Mouse (Mus musculus) gastrocnemius, postnatal 36 days (tissue): ENCODE measurements around the gene Mad2l2. TPM values are rescaled to one million over a fixed set of nuclear protein-coding genes. Genes with fewer than 3 reads are reported as not detected.

Experiments used
- DNase-seq, 2 experiments: peaks; one replicate each; pipeline ENCODE4 v3.0.0; 2022
- intact Hi-C: fragments of 180-260 bp; cut with DNase I; formaldehyde crosslinking; loops from one replicate; pipeline ENCODE4 v1.15.1; 2025
- total RNA-seq, 2 experiments: library from RNA; stranded (reverse); gene quantifications; 2 replicates each; pipeline ENCODE4 v1.2.3; 2021

The Mad2l2 gene
- total RNA-seq, 2 experiments from 2014 or later: 10.9 to 12.6 TPM

DNA sequence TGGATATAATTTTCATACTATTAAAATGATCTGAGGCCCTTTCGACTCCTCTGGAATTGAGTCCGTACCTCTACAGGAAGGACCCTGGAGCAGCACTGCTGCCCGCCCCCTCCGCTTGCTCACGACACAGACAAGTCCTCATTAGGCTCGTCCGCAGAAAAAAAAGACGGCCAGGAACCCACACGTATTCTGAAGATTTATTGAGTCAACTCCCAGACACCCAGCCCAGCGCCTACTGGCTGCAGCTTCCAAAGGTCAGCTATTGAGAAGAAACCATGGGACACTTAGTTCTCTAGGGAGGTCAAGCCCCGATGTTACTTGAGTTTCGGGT, 9.5 kb downstream of the Mad2l2 start:
- intact Hi-C loops: loop anchor here (2.0 kb wide), 2 partner anchors 13 to 27 kb away; partner anchors contain the start of gene Fbxo6
- no peak for DNase-seq

DNA sequence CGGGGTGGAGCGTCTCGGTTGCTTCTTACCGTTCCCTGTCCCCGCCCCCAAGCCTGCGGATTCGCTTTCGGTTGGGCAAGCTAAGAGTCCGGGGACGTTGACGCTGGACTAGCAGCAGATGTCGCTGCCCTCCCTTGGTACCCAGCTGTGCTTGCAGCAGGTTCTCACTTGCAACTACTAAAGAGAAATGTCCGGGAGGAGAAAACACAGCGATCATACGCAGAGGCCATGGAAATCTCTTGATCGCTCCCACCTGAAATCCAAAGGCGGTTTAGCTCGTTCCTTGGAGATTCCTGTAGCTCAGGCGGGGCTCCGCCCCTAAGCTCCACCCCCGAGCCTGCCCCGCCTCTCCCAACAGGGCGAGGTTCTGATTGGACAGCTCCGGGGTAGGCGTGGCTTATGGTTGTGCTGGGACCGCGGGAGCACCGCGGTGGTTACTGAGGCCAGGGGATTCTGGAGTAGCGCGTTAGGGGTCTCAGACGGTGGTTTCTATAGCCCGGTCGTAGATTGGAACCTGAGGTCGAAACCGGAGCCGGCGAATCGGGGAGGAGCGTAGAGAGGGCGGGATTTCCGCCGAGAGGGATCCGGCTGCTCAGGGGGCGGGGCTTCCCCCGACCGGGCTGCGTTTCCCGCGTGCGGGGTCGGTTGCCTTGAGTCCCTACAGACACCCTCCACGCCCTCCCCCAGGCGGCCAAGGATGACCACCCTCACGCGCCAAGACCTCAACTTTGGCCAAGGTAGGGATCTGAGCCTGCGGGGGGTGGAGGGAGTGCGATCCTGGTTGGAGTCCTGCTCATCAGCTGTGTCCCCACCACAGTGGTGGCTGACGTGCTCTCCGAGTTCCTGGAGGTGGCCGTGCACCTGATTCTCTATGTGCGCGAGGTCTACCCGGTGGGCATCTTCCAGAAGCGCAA, 10.2 kb downstream of the Mad2l2 start:
- intact Hi-C loops: no loop called here

DNA sequence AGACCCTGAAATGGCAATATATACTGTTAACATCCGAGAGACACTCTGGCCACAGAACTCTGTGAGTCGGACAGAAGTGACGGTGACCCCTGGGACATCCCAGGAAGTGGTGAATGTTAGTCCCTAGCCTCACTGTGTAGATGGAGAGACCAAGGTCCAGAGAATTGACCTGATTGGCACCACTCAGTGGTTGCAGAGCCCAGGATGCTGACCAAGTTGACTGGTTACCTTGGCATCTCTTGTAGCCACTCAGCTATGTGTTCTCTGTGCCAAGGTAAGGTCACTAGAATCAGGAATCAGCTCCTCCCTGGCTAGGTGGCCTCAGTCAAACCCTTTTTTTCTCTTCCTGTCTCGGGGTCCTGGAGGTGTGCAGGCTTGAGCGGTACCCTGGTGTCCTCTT, 13.5 kb downstream of the Mad2l2 start:
- no peak for DNase-seq
- intact Hi-C loops: no loop called here

More for the DNA sequence above, 10.2 kb downstream of the Mad2l2 start:
- peak; percentile 90 to 95 for DNase-seq

DNA sequence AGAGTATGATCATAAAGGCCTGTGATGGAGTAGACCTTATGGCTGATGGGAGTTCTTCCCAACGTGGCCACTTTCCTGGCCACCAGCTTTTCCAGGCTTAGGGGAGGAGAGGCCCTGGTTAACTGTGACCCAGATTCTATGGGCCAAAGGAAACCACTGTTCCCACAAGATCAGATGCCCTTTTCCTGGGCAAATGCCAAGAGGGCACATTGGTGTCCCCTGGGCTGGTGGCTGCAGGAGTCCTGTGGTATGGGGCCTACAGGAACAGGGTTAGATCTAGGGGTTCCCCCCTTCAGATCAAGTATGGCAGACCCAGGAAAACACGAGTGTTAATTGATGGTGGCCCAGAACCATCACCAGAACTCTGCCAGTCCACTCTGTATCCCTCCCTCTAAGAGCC, 17.5 kb downstream of the Mad2l2 start:
- intact Hi-C loops: no loop called here

DNA sequence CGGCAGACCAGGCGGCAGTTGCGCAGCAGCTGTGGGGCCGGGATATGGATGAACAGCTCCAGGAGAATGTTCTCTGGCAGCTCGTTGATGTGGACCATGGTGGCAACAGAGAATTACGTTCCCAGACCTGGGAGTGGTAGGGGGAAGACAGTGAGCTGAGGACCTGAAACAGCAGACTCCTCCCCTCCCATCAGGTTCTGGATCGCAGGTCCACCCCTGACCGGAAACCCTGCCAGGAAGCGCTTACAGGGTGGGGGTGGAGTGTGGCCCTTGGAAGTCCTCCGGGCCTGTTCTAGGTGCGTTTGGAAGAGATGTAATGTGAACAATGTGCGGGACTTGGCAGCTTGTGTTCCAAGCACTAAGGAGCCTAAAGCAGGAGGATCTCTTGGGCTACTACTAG, 19.4 kb downstream of the Mad2l2 start:
- no peak for DNase-seq
- intact Hi-C loops: no loop called here

More for the DNA sequence above, 17.5 kb downstream of the Mad2l2 start:
- DNase-seq: no peak

DNA sequence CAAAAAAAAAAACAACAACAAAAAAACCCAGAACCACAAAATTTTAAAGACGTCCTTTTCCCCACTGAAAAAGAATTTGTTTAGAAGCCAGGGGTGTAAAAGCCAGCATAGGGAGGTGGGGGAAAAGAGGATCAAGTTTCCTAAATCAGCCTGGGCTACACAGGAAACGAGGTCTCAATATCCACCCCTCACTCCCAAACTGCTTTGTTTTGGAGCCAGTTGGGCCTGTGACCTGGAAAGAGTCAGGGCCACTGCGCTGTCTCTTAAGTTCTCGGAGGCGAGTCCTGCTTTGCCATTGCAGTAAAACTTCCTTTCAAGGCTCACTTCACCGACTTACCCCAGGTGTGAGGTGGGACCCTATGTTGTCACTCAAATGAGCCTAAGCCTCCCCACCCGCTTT, 20.1 kb downstream of the Mad2l2 start:
- intact Hi-C loops: no loop called here
- no peak for DNase-seq

DNA sequence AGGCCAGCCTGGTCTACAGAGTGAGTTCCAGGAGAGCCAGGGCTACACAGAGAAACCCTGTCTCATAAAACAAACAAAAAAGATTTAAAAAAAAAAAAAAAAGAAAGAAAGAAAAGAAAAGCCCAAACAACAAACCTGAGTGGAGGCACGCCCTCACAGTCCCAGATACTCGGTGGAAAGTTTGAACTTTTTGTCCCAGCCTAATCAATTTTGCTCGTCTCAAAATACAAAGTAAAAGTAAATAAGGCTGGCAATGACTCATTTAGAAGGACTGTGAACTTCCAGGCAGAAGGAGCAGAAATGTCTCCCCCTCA, 20.7 kb downstream of the Mad2l2 start:
- DNase-seq: no peak
- intact Hi-C loops: no loop called here

DNA sequence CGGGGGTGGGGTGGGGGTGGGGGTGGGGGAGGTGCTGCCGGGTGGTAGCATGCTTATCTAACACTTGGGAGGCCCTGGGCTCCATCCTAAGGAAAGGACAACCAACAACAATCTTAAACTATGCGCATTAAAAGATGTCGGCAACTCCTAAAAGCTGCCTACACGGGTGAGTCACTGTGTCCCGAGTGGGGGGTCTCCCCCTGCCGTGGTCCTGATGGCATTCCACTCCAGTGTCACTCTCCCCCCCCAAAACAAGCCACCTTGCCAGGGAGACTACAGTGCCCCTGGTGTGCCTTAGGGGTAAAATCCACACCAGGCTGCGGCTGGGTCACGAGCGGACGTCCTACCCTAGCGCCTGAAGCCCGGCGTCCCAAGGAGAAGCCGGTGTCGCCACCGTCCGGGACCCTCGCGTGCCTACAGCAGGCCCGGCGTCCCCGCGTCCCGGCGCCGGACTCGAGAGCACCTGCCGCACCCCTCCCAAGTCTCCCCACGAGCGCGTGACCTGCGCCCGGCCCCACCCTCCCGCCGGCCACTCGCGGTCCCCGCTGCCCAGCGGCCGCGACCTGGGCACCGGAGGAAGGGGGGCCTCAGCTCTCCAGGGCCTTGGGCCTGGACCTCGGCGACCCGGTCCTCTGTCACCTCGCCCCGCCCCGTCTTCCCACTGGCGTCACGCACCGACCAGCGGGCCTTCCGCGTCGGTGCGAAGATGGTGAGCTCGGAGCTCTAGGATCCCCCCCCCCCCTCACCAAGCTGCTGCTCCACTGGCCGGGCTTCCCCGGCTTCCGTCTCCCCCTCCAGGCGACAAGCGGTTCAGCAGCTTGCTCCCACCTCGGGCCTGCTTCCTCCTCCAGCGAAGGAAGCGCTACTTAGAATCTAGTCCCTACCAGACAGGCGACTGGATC, 21.3 kb downstream of the Mad2l2 start, which contains the start of gene Fbxo6:
Fbxo6 (minus strand) TSS at position 874 of the 902 bp plus-strand sequence.
- DNase-seq: peak; percentile 84 to 87
- intact Hi-C loops: loop anchor here (2.0 kb wide), 1 partner anchor 13 kb away; no protein-coding TSS in a partner anchor

DNA sequence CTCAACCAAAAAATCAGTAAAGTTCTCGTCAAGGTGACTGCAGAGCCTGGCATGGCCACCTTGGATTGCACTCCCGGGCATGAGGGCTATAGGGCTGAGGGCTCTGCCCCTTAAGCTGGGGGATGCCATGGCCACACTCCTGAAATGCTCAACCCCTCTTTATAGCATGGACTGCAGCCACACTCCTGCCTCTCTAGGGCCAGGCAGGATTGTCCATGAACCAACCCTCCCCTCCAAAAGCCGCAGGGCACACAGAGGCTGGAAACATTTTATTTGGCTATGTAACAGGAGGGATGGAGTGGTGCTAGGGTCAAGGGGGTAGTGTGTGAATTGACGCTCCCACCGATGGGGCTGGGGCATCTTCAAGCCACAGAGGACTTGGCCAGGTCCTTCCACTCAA, 22.4 kb downstream of the Mad2l2 start:
- intact Hi-C loops: loop anchor here (2.0 kb wide), 1 partner anchor 14 kb away; no protein-coding TSS in a partner anchor
- DNase-seq: no peak

DNA sequence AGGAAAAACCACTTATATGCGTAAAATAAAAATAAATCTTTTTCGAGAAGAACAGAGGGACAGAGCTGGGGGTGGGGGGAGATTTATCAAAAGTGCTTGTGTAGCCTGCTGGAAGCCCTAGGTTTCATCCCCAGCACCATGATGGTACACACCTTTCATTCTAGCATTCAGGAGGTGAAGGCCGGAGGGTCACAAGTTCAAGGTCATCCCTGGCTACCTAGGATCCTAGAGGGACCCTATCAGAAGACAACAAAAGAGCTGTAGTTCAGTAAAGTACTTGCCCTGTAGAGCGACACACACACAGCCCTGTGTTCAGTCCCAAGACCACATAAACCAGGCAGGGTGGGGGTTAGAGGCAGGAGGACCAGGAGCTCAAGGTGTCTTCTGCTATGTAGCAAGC, 23.8 kb downstream of the Mad2l2 start:
- DNase-seq: no peak
- intact Hi-C loops: no loop called here

DNA sequence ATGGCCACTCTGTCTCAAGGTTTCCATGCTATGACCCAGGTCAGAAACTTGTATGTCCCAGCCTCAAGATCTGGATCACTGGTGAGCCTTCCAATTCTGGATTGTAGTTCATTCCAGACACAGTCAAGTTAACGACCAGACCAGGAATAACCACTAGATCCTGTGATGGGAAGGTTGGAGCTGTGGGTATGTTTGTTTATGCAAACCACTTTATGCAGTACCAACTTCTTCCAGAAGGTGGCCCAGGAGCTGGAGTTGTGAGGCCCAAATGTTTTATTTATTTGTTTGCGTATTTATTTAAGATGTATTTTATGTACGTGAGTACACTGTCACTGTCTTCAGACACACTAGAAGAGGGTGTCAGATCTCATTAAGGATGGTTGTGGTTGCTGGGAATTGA, 24.8 kb downstream of the Mad2l2 start:
- intact Hi-C loops: no loop called here
- no peak for DNase-seq

DNA sequence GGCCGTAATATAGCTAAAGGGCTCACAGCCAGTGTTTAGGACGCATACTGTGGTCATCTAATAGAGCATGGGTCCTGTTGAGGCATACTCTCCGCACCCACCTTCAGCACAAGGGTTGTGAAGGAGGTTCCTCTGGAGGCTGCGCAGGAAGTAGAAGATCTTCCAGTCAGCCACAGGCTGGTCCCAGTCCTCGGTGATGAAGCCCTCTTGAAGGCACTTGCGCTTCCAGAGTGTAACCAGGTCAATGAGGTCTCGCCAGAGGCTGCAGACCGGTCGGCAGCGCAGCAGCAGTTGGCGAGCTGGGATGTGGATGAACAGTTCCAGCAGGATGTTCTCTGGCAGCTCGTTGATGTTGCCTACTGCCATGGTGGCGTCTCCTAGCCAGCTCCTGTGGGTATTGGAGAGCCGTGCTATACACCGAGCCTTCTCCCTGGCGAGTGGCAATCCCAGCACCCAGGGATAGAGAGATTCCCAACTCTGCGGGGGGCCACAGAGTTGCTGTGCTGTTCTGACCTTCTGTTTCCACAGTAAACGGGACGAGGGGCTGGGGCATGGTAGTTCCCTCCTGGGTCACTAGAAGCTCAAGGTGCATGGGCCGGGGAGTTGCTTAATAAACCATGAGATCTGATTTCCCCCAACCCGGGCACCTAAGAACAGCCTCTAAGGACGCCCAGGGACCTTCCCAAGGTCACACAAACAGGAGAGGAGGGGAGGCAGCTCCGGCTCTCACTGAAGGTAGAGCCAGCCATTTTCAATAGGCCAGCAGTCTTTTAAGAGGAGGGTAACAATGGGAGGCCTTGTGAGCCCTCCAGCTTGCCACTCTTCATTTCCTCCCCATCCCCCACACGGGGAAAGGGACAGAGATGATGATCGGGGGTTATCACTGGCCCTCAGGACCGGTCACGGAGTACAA, 28.5 kb downstream of the Mad2l2 start:
- no peak for DNase-seq
- intact Hi-C loops: no loop called here

DNA sequence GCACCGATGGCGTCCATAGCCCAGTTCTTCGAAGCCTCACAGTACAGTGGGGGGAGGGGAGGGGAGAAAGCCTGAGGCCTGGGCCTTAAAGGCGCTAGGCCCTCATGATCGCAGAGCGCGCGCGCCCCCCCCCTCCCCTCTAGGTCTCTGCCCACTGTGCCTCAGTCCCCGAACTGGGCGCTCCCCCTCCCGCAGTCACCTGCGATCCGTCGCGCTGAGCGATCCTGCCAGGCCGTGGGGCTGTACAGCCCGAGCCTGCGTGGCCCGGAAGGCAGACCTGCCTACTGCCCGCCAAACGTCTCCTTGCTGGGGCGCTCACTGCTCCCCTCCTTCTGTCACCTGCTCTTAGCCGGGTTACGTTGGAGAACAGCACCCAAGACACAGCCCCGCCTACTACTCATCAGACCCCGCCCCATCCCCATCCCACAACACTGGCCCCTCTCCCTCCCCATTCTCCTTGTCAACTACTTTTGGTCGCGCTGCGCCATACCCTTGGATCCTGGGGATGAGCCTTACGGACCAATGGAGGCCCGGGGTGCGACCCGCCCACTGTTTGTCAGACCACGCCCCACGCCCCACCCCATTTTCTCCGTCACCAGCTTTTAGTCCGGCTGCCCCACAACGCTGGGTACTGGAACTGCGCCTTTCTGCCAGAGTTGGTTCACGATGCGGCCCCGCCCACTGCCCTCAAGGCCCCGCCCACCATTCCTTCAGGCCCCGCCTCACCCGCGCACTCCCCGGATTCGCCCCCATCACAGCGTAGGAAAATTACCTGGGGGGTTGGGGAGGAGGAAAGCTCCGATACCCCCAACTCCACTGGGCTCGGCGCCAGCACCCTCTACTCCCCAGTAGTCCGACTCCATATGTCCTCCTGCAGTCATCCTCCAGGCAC, 29.6 kb downstream of the Mad2l2 start:
- peak; percentile 82 to 85 for DNase-seq
- intact Hi-C loops: loop anchor here (10.0 kb wide), 1 partner anchor 205 kb away; no protein-coding TSS in a partner anchor

DNA sequence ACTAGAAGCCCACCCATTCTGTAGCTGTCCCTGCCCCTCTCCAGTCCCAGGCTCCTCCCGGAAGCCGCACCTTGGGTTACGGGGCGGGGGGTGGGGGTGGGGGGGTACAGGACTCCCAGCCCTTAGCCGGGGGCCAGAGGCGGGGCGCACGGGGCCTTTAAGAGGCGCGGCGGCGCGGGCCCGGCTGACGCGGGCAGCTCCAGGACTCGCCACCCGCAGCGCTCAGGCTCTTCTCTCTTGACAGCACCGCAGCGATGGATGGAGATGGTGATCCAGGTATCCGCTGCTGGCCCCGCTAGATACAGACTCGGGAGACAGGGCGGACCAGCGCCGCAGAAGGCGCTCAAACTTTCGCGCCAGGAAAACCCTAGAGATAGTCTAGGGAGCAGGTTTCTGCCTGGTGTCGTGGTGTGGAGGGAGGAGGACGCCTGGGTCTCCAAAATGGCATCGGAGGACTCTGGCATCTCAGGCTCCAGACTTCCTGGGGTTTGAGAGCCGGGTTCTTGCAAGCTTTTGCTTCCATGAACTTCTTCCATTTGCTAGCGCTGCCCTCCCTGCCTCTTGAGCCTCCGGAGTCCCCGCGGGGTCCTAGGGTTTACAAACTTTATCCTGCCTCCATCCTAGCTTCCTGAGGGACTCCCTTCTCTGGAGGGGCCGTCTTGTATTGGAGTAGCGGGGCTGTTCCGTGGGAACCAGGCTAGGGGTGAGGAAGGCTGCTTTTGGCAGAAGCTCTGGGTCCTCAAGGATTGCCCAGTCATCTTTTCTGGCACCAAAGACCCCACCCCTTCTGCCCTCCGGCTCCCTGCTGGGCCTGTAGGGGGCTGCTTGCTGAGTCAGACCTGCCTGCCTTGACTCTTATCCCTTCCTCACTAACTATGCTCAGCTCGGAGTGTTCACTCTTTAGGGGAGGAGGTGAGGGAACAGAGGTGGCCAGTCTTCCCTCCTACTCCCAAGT, 30.5 kb downstream of the Mad2l2 start, which contains the start of the genes Fbxo44 and Fbxo2:
Fbxo44 (minus strand) TSS at position 47 of the 955 bp plus-strand sequence.
Fbxo2 (plus strand) TSS at position 186 of the 955 bp plus-strand sequence.
- intact Hi-C loops: loop anchor here (10.0 kb wide), 1 partner anchor 206 kb away; no protein-coding TSS in a partner anchor
- DNase-seq: no peak

DNA sequence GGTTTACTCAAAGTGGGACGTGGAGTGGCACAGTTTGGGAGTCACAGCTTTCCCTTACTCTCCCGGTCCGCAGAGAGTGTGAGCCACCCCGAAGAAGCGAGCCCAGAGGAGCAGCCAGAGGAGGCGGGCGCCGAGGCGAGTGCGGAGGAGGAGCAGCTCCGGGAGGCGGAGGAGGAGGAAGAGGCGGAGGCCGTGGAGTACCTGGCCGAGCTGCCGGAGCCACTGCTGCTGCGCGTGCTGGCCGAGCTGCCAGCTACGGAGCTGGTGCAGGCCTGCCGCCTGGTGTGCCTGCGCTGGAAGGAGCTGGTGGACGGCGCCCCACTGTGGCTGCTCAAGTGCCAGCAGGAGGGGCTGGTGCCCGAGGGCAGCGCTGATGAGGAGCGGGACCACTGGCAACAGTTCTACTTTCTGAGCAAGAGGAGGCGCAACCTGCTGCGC, 33.8 kb downstream of the Mad2l2 start:
- DNase-seq: peak; percentile 49 to 65
- intact Hi-C loops: loop anchor here (10.0 kb wide), 1 partner anchor 209 kb away; no protein-coding TSS in a partner anchor

DNA sequence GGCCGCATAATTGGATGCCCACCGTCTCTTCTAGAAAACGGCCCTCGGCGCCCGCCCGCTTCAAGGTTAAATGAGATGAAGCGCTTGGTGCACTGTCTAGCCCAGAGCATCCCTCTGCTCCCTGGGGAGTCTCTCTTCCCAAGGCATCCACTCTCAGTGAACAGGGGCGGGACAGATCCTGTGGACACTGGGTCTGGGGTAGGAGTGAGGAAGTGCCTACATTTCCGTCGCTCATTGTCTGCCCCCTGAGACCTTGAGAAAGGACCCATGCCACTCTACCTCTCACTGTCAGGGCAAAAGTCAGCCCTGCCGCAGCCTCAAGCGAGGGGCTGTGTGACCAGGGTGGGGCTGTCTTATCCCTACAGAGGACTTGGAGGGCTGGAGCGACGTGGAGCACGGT, 34.3 kb downstream of the Mad2l2 start:
- intact Hi-C loops: loop anchor here (10.0 kb wide), 1 partner anchor 210 kb away; no protein-coding TSS in a partner anchor
- no peak for DNase-seq

DNA sequence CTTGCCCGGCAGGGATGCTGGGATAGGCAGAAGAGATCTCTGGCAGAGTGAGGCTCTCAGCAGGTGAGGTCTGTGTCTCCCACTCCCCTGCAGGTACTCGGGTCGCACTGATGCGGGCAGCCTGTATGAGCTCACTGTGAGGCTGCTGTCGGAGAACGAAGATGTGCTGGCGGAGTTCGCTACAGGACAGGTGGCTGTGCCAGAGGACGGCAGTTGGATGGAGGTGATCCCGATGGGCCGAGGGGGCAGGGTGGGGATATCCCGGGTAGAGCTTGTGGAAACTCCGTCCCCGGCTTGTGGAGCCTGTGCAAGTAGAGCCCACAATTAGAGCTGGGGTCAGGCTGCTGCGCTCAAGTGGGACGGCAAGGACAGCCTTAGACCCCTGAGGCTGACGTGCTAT, 35.4 kb downstream of the Mad2l2 start:
- intact Hi-C loops: loop anchor here (10.0 kb wide), 1 partner anchor 211 kb away; no protein-coding TSS in a partner anchor
- no peak for DNase-seq
